Mouse (Mus musculus) E14TG2a.4 (cell line): Measurements from ENCODE around the gene Mrpl28.
"Not testable (repeated sequence)": the region's sequence is repeated elsewhere in the genome, so short reads cannot be mapped to it uniquely, and the experiment has no call there.

Experiments
- H3K27me3 ChIP-seq: 2 replicates; pipeline ENCODE4 v1.6.1; 2014; ENCODE audit warnings: low read length, control low read depth; ENCODE audit not compliant: insufficient read depth
- H3K36me3 ChIP-seq: 2 replicates; pipeline ENCODE4 v1.6.1; 2014; ENCODE audit warnings: low read length, control low read depth; ENCODE audit not compliant: insufficient read depth
- H3K4me1 ChIP-seq: replicated peaks from 2 replicates; pipeline ENCODE4 v1.6.1; 2014; ENCODE audit warnings: low read depth, low read length, control low read depth
- H3K4me3 ChIP-seq: replicated peaks from 2 replicates; pipeline ENCODE4 v1.5.1; 2014; ENCODE audit warnings: mild to moderate bottlenecking, low read length
- H3K9me3 ChIP-seq: 2 replicates; pipeline ENCODE4 v1.6.1; 2014; ENCODE audit warnings: low read length, control low read depth
- CTCF ChIP-seq: conservative IDR thresholded peaks from 2 replicates; pipeline ENCODE4 v1.5.1; 2014; ENCODE audit warnings: low read length
- NANOG ChIP-seq: IDR thresholded peaks from 2 replicates; pipeline ENCODE4 v1.6.1; 2014; ENCODE audit warnings: borderline replicate concordance, low read length, mixed read lengths
- POU5F1 ChIP-seq: IDR thresholded peaks from 2 replicates; pipeline ENCODE4 v1.6.1; 2014; ENCODE audit warnings: low read length, borderline replicate concordance

Mrpl28 gene

DNA sequence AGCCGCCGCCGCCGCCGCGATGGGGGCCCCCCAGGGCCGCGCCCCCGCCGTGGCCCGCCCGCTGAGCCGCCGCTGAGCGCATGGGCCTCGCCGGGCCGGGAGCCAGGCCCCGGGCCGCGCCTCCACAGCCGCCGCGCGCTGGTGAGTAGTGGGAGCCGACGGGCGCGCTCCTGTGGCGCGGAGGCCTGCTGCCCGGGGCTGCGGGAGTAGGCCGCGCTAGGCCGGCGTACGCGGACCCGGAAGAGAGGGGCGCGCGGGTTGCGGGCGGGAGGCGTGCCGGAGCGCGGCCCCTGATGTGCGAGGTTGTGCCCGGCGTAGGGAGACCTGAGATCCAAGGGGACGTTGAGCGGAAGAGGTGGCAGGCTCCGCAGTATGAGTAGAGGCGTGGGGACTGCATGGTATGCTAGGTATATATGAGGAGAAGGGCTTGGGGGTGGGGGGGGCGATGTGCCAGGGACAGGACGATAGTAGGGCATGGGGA is 15.6 kb downstream of the Mrpl28 start:
- no peak for TF ChIP-seq POU5F1
- no peak for TF ChIP-seq CTCF
- no peak for TF ChIP-seq NANOG
- H3K9me3 ChIP-seq = no peaks in the 10 kb centered on the region
- H3K36me3 ChIP-seq = peaks cover 29% of the 10 kb centered on the region
- no peaks in the 10 kb centered on the region for H3K27me3 ChIP-seq
- peaks cover 48% of the 10 kb centered on the region for H3K4me1 ChIP-seq
- H3K4me3 ChIP-seq = peak overlapping the region; percentile 91

DNA sequence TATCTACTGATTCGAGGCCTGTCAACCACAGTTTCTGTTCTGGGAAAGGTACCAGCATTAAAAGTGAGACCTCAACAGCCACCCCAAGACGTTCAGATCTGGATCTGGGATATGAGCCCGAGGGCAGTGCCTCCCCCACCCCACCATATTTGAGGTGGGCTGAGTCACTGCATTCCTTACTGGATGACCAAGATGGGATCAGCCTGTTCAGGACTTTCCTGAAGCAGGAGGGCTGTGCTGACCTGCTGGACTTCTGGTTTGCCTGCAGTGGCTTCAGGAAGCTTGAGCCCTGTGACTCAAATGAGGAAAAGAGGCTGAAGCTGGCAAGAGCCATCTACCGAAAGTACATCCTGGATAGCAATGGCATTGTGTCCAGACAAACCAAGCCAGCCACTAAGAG is 19.5 kb downstream of the Mrpl28 start:
- H3K9me3 ChIP-seq = no peaks in the 10 kb centered on the region
- H3K4me3 ChIP-seq = no peak overlapping the region
- no peak for TF ChIP-seq POU5F1
- TF ChIP-seq NANOG = no peak
- TF ChIP-seq CTCF = no peak
- H3K27me3 ChIP-seq = no peaks in the 10 kb centered on the region
- H3K4me1 ChIP-seq = peaks cover 59% of the 10 kb centered on the region
- H3K36me3 ChIP-seq = peaks cover 58% of the 10 kb centered on the region

DNA sequence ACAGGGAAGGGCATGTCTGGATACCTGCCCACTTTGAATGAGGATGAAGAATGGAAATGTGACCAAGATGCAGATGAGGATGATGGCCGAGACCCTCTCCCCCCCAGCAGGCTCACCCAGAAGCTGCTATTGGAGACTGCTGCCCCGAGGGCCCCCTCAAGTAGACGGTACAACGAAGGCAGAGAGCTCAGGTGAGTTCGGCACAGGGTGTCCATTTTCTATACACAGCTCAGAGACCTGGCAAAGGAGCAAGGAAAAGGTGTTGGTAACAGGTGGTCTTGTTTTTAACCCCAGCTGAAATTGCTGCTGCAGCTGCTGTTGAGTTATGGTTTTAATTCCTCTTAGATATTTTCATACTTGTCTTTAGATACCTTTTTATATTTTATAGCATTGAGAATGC is 20.1 kb downstream of the Mrpl28 start:
- H3K4me3 ChIP-seq = no peak overlapping the region
- H3K27me3 ChIP-seq = no peaks in the 10 kb centered on the region
- H3K4me1 ChIP-seq = peaks cover 61% of the 10 kb centered on the region
- no peaks in the 10 kb centered on the region for H3K9me3 ChIP-seq
- TF ChIP-seq NANOG = no peak
- no peak for TF ChIP-seq POU5F1
- peaks cover 64% of the 10 kb centered on the region for H3K36me3 ChIP-seq

DNA sequence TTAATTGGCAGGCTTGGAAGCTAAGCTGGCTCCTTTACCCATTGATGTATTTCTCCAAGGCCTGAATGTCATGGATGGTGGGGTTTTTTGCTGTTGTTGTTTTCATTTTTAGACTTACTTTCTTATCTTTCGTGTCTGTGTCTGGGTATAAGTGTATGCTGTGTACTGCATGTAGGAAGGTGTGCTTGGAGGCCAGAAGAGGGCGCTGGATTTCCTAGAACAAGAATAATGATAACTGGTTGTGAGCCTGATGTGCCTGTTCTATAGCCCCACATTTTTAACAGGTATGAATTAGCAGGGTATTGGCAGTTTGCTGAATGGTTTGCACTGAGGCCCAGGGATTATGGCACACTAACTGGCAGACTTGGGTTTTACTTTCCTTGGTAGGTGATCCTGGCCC is 25.8 kb downstream of the Mrpl28 start:
- peak; percentile 41 for TF ChIP-seq CTCF
- no peak for TF ChIP-seq POU5F1
- H3K4me3 ChIP-seq = no peak overlapping the region
- H3K27me3 ChIP-seq = no peaks in the 10 kb centered on the region
- H3K9me3 ChIP-seq = no peaks in the 10 kb centered on the region
- H3K4me1 ChIP-seq = peaks cover 37% of the 10 kb centered on the region
- peaks cover 84% of the 10 kb centered on the region for H3K36me3 ChIP-seq

DNA sequence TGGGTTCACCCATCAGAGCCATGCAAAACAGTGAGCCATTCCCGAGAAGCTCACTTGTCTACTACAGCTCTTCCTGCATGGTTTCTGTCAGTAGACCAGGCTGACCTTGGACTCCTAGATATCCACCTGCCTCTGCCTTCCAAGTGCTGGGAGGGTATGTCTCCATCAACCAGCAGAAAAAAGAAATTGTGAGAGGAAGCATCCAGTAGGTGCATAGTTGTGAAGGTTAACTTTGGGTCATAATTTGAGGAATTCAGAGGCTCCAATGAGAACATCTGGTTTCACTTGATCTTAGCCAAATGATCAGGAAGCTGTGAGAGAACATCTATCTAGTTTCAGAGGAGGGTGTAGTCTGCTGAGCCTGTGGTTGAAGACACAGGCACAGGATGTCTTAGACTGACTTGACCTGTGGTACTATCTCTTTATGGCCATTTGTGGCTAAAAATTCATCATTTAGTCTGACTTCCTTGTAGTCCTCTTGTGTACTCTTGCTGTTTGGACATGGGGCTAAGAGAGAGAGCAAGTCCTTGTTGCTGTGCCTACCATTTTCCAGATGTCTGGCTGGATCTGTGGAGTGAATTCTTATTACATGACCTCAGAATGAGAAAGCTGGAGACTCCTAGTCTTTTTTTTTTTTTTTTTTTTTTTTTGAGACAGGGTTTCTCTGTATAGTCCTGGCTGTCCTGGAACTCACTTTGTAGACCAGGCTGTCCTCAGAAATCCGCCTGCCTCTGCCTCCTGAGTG is 28.8 kb downstream of the Mrpl28 start:
- Histone ChIP-seq H3K4me3 (no peak overlapping the region), H3K9me3 (no peaks in the 10 kb centered on the region), H3K36me3 (peaks cover 74% of the 10 kb centered on the region), H3K4me1 (peaks cover 22% of the 10 kb centered on the region), H3K27me3 (no peaks in the 10 kb centered on the region)
- TF ChIP-seq CTCF = no peak
- TF ChIP-seq NANOG = no peak
- no peak for TF ChIP-seq POU5F1

DNA sequence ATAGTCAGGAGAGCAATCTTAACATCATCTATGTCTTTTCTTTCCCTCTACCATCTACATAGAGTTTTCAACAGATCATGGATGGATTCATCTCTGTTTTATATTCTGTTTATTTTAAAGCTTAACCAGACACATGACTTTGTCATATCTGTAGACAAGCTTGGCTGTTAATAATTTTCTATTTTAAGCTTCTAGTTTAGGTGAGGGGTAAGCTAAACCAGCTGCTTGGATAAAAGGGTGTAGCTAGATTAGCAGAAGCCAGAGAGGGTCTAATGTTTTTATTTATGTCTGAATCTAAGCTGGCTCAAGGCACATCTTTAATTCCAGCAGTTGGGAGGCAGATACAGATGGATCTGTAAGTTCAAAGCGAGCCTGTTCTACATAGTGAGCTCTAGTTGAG is 39.4 kb downstream of the Mrpl28 start:
- TF ChIP-seq NANOG (no peak), CTCF (no peak), POU5F1 (no peak)
- Histone ChIP-seq H3K27me3 (no peaks in the 10 kb centered on the region), H3K4me3 (no peak overlapping the region), H3K36me3 (peaks cover 40% of the 10 kb centered on the region), H3K4me1 (no peaks in the 10 kb centered on the region; the same call in 1 of the 2 replicates), H3K9me3 (no peaks in the 10 kb centered on the region)

DNA sequence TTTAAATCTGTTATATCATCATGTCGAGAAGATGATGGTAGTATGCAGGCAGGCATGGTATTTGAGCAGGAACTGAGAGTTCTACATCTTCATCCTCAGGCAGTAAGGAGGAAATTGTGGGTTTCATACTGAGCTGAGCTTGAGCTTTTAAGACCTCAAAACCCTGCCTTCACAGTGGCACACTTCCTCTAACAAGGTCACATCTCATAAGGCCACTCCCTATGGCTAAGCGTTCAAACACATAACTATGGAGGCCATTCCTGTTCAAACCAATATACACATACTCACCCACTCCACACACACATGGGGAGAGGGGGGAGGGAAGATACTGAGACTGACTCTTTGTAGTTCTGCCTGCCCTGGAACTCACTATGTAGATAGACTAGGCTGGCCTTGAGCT is 44.7 kb downstream of the Mrpl28 start:
- Histone ChIP-seq H3K4me1 (no peaks in the 10 kb centered on the region), H3K9me3 (no peaks in the 10 kb centered on the region), H3K27me3 (no peaks in the 10 kb centered on the region), H3K36me3 (peaks cover 49% of the 10 kb centered on the region), H3K4me3 (no peak overlapping the region)
- TF ChIP-seq CTCF (no peak), POU5F1 (no peak)

DNA sequence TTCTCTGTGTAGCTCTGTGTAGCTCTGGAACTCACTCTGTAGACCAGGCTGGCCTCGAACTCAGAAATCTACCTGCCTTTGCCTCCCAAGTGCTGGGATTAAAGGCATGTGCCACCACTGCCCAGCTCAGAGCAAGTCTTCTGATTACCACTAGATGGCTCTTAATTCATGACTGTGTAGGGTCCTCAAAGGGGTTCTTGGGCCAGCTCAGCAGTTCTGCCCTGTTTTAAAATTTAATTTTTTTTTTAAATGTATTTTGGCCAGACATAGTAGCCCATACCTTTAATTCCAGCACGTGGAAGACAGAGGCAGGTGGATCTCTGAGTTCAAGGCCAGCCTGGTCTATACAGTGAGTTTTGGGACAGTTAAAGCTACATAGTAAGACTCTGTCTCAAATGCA is 51.9 kb downstream of the Mrpl28 start:
- peak; percentile 21 for TF ChIP-seq CTCF
- not testable (repeated sequence) for H3K9me3 ChIP-seq, H3K4me3 ChIP-seq, H3K27me3 ChIP-seq, H3K4me1 ChIP-seq
- peaks cover 65% of the 10 kb centered on the region for H3K36me3 ChIP-seq
